Mouse (Mus musculus): ENCODE data around the gene Gm21083.
"Not testable (repeated sequence)": the region's sequence is repeated elsewhere in the genome, so short reads cannot be mapped to it uniquely, and the experiment has no call there.

DNA sequence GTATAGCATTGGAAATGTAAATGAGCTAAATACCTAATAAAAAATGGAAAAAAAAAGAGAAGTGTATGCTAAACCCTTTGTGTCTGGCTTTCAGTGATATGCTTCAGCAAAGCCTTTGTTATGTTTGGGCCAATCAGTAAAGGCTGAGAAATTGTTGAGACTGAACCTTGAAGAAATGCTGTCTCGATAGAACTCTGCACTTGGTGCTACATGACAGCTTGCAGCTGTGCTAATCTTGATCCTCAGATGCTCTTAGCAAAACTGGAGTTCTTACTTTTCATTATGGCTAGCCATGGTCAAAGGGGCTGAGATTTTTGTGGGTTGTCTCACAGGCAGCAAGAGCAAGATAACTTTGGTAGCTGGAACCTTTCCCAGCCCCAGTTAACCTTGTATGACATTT lies 18.5 kb upstream of the Gm21083 start:
- TF ChIP-seq CTCF (IDR thresholded peaks at IDR 0.05; ENCODE audit: control insufficient read depth, insufficient read depth, low read length); POLR2A (IDR thresholded peaks at IDR 0.05; ENCODE audit: borderline replicate concordance, control insufficient read depth, low read depth, low read length): not testable (repeated sequence)
